Mouse (Mus musculus): ENCODE measurements around the gene Fbxo45.
"Not testable (repeated sequence)": the region's sequence is repeated elsewhere in the genome, so short reads cannot be mapped to it uniquely, and the experiment has no call there.

DNA sequence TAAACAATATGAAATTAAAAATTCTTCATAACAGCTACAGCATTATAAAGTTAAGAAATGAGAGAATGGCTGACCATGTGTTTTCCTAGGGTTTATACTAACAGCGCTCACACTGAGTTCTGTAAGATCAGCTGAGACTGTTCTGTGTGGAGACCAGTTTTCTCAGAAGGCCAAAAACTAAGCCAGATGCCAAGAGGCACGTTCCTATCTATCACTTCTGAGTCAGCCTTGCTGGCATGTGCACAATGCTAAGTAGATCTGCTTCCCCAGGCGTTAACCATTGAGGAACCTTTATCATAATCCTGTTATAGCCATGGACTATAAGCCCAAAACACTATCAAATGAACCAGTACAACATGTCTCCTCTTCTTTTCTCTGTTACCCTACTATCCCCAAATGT, 14.9 kb downstream of the Fbxo45 start:
- not testable (repeated sequence) for TF ChIP-seq CTCF (IDR thresholded peaks at IDR 0.05; ENCODE audit: borderline replicate concordance, insufficient read depth, low read depth, low read length); POLR2A (IDR thresholded peaks at IDR 0.05; ENCODE audit: borderline replicate concordance, insufficient read depth, low read length)

Measured in cerebellum, adult 2 months (tissue).